Mouse (Mus musculus): Measurements from ENCODE around the gene Drd2. TPM values are rescaled to one million over a fixed set of nuclear protein-coding genes. Genes with fewer than 3 reads are reported as not detected.

The Drd2 gene
- polyA plus RNA-seq, 1 experiment from 2014 or later, result 1.4 TPM

DNA sequence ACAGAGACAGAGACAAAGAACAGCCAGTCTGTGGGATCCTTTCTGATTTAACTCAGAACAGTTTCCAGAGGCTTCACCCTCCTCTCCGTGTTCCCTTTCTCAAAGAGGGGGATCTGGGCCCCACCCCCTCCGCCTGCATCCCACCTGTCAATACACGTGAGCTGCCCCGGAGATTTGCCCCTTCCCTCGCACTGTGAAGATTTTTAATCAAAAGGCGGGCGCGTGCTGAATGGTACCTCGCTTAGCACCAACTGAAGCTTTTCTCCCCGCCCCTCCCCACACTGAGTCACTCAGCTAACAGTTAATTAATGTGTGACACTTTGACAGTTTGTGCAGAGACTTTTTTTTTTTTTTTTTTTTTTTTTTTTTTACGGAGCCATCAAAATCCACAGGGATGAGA lies 45.7 kb downstream of the Drd2 start:
- WGBS, result 15% methylated on average over 11 of the region's 11 CpGs
- Histone ChIP-seq H3K4me1 (peaks cover 7% of the 10 kb centered on the region), H3K9me3 (replicated peaks) (no peaks in the 10 kb centered on the region), H3K4me3 (no peak overlapping the region), H3K27me3 (no peaks in the 10 kb centered on the region), H3K4me2 (peak overlapping the region; percentile 24; the same call in 1 of the 2 replicates), H3K36me3 (ENCODE audit: poor library complexity, severe bottlenecking) (no peaks in the 10 kb centered on the region), H3K9ac (no peak overlapping the region), H3K27ac (no peak overlapping the region)
- ATAC-seq, result peak; percentile 48; the same call in 1 of the 2 replicates

DNA sequence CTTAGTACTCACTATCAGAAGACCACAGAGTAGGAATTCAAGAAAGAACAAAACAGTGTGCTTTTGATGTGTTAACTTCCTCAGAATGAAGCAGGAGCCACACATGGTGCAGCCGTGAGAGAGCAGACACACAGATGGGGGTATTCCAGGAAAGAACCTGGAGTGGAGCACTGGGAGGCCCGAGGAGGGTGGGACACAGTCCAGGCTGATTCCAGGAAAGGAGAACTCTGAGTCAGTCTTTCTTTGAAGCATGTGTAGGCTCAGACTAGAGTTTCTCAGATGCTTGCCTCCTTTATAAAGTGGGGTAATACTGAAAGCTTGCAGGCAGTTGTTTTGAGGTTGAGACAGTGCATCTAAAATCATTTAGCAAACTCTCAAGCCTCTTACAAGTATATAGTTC lies 51.8 kb downstream of the Drd2 start:
- 59% methylated on average over 2 of the region's 2 CpGs for WGBS
- Histone ChIP-seq H3K27me3 (no peaks in the 10 kb centered on the region), H3K4me2 (no peak overlapping the region), H3K4me1 (no peaks in the 10 kb centered on the region), H3K27ac (no peak overlapping the region), H3K4me3 (no peak overlapping the region), H3K36me3 (ENCODE audit: poor library complexity, severe bottlenecking) (no peaks in the 10 kb centered on the region), H3K9me3 (replicated peaks) (no peaks in the 10 kb centered on the region), H3K9ac (no peak overlapping the region)
- no peak for ATAC-seq

DNA sequence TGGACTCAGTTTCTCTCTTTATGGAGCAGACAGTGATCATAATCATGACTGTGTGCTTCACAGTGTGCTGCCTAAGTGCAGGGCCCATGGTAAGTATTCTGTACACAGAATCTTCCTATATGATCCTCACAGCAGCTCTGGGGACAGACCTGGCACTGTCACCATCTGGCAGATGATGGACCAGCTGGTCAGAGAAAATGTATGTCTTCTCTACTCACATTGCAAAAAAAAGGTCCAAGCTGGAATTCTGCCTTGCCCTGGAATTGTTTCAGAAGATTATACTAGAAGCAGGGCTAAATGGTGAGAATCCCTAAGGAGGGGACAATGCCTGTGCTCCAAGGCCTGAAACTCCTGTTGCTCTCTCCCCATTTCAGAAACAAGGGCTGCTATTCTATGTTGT lies 55.6 kb downstream of the Drd2 start:
- Histone ChIP-seq H3K4me1 (no peaks in the 10 kb centered on the region), H3K4me3 (no peak overlapping the region), H3K27me3 (no peaks in the 10 kb centered on the region), H3K9me3 (replicated peaks) (no peaks in the 10 kb centered on the region), H3K9ac (no peak overlapping the region), H3K4me2 (no peak overlapping the region), H3K27ac (no peak overlapping the region), H3K36me3 (ENCODE audit: poor library complexity, severe bottlenecking) (no peaks in the 10 kb centered on the region)
- ATAC-seq, result no peak

DNA sequence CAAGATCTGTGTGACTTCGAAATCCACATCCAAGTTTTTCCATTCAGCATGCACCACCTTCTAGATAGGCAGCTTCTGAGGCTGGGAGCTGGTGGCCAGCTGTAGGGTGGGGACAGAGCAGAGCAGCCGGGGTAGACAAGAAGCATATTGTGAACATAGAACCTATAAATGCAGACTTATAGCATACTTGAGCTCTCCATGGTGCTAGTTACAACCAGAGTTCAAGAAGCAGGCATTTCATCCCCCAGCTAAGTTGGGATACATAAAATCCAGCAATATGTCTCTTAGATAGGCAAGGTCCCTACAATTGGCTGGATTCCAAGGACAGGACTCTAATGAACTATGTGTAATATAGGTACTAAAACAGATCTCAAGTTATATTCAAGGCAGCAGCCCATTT lies 63.3 kb downstream of the Drd2 start:
- no peaks in the 10 kb centered on the region for H3K4me1 ChIP-seq
- no peaks in the 10 kb centered on the region for H3K36me3 ChIP-seq (ENCODE audit: poor library complexity, severe bottlenecking)
- H3K9ac ChIP-seq, result no peak overlapping the region
- no peaks in the 10 kb centered on the region for H3K27me3 ChIP-seq
- H3K4me2 ChIP-seq, result no peak overlapping the region
- H3K9me3 ChIP-seq (replicated peaks), result no peaks in the 10 kb centered on the region
- H3K27ac ChIP-seq, result no peak overlapping the region
- no peak overlapping the region for H3K4me3 ChIP-seq
- ATAC-seq, result no peak
- 80% methylated on average over 2 of the region's 2 CpGs for WGBS

DNA sequence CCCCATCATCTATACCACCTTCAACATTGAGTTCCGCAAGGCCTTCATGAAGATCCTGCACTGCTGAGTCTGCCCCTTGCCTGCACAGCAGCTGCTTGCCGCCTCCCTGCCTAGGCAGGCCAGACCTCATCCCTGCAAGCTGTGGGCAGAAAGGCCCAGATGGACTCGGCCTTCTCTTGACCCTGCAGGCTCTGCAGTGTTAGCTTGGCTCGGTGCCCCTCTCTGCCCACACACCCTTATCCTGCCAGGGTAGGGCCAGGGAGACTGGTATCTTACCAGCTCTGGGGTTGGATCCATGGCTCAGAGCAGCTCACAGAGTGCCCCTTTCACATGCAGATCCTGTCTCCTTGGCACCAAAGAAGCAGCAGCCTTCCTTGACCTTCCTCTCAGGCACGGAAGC lies 66.6 kb downstream of the Drd2 start:
- H3K27me3 ChIP-seq, result no peaks in the 10 kb centered on the region
- H3K9ac ChIP-seq, result no peak overlapping the region
- peaks cover 4% of the 10 kb centered on the region; the same call in 1 of the 2 replicates for H3K4me1 ChIP-seq
- no peaks in the 10 kb centered on the region for H3K36me3 ChIP-seq (ENCODE audit: poor library complexity, severe bottlenecking)
- no peaks in the 10 kb centered on the region for H3K9me3 ChIP-seq (replicated peaks)
- no peak for ATAC-seq
- WGBS, result 92% methylated on average over 5 of the region's 5 CpGs
- no peak overlapping the region for H3K4me3 ChIP-seq
- H3K4me2 ChIP-seq, result no peak overlapping the region
- H3K27ac ChIP-seq, result no peak overlapping the region

DNA sequence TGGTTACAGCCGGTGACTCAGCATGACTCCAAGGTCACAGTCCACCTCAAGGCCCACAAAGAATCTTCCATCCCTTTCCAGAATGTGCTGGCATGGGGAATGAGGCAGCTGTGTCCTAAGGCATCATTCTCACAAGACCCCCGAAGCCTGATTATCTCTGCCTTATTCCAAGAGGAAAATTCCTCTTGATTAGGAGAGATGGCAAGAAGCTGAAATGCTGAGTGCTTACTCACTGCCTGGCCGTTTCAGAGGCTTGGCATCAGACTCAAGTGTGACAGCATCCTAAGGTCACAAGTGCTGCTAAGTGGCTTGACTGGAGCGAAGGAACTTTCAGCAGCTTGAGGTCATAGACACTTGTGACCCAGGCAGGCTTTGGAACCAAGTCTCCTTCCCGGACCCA lies 70.2 kb downstream of the Drd2 start:
- no peak overlapping the region for H3K27ac ChIP-seq
- peaks cover 4% of the 10 kb centered on the region; the same call in 1 of the 2 replicates for H3K4me1 ChIP-seq
- no peaks in the 10 kb centered on the region for H3K9me3 ChIP-seq (replicated peaks)
- no peak overlapping the region for H3K4me2 ChIP-seq
- H3K36me3 ChIP-seq (ENCODE audit: poor library complexity, severe bottlenecking), result no peaks in the 10 kb centered on the region
- H3K27me3 ChIP-seq, result no peaks in the 10 kb centered on the region
- H3K4me3 ChIP-seq, result no peak overlapping the region
- 88% methylated on average over 5 of the region's 5 CpGs for WGBS
- ATAC-seq, result no peak
- no peak overlapping the region for H3K9ac ChIP-seq

DNA sequence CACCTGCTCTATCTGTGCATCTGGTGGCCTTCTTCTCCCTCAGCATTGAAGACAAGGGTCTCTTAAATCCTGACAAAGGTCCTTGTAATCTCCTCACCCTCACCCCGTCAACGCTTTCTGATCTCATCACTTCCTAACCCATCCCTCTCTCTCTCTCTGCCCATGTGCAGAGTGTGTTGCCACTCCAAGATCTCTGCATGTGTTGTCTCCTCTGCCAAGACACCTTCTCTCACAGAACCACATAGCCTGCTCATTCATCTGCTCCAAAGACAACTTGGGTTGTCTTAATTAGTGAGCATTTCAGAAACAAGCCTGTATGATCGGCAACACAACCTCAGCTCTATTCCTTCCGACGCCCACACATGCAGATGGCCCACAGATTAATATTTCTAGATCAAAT lies 83.4 kb downstream of the Drd2 start:
- Histone ChIP-seq H3K9ac (no peak overlapping the region), H3K4me3 (no peak overlapping the region), H3K36me3 (ENCODE audit: poor library complexity, severe bottlenecking) (no peaks in the 10 kb centered on the region), H3K9me3 (replicated peaks) (no peaks in the 10 kb centered on the region), H3K27ac (no peak overlapping the region), H3K4me2 (no peak overlapping the region), H3K4me1 (peaks cover 9% of the 10 kb centered on the region; the same call in 1 of the 2 replicates), H3K27me3 (no peaks in the 10 kb centered on the region)
- ATAC-seq, result no peak
- WGBS, result 95% methylated on average over 5 of the region's 5 CpGs

DNA sequence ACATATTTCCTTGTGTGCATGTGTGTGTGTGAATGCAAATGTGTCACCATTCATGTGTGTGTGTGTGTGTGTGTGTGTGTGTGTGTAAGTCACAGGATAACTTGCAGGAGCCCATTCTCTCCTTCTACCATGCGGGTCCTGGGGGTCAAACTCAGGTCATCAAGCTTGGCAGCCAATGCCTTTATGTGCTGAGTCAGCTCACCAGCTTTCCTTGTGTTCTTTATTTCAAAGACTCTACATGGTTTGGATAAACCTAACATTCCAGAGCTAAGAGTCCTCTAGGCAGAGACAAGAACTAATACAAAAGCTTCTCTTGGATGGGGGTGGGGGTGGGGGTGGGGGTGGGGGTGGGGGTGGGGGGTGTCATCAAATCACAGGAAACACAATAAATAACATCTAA lies 85.2 kb downstream of the Drd2 start:
- 57% methylated on average over 1 of the region's 1 CpGs for WGBS
- Histone ChIP-seq H3K36me3 (ENCODE audit: poor library complexity, severe bottlenecking) (no peaks in the 10 kb centered on the region), H3K27ac (no peak overlapping the region), H3K4me3 (no peak overlapping the region), H3K27me3 (no peaks in the 10 kb centered on the region), H3K9me3 (replicated peaks) (no peaks in the 10 kb centered on the region), H3K9ac (no peak overlapping the region), H3K4me2 (no peak overlapping the region), H3K4me1 (peaks cover 9% of the 10 kb centered on the region; the same call in 1 of the 2 replicates)
- no peak for ATAC-seq

DNA sequence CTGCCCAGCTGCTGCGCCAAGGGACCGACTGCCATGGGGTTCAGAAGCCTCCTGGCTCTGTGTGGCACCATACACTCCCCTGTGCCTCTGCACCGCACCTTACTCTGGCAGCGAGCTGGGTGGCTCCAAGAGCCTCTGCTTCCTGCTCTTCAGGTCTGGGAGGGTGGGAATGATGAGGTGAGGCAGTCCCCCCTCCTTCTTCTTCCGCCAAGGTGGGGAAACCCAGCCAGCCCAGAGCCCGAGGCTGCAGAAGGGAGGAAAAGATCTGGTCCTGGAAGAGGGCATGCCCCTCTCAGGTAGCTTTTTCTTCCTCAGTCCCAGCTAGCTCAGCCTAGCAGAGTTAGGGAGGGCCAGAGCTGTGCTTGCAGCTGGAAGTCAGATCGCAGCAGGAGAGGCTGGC lies 86.5 kb downstream of the Drd2 start, which contains the start of gene Ankk1:
Gene Ankk1, minus strand, starts transcription at position 101 of the 400 bp plus-strand sequence.
- Histone ChIP-seq H3K9ac (no peak within 1 kb of the TSS), H3K27me3 (no peaks in the 10 kb centered on the region), H3K36me3 (ENCODE audit: poor library complexity, severe bottlenecking) (no peaks in the 10 kb centered on the region), H3K4me1 (peaks cover 9% of the 10 kb centered on the region; the same call in 1 of the 2 replicates), H3K9me3 (replicated peaks) (no peaks in the 10 kb centered on the region), H3K4me2 (no peak within 1 kb of the TSS), H3K4me3 (no peak within 1 kb of the TSS), H3K27ac (no peak within 1 kb of the TSS)
- WGBS, result 90% methylated on average over 7 of the region's 7 CpGs
- ATAC-seq, result no peak

DNA sequence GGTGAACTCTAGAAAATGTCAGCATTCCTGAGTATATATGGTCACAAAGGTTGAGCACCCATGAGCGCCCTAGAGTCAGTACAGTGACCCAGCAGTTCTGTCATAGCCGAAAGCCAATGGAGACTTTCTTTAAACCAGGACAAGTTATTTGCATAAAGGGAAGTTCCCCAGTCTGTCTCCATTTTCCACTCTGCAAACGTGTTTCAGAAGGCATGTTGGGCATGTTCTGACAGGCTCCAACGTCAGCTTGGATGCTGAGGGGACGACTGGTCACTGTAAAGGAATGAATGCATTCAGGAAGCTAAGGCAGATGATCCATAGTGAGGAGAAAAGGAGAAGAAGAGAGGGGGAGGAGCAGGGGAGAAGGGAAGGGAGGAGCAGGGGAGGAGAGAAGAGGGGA lies 87.1 kb downstream of the Drd2 start:
- Histone ChIP-seq H3K36me3 (ENCODE audit: poor library complexity, severe bottlenecking) (no peaks in the 10 kb centered on the region), H3K27me3 (no peaks in the 10 kb centered on the region), H3K9ac (no peak overlapping the region), H3K4me1 (peaks cover 5% of the 10 kb centered on the region; the same call in 1 of the 2 replicates), H3K9me3 (replicated peaks) (no peaks in the 10 kb centered on the region), H3K4me2 (no peak overlapping the region), H3K4me3 (no peak overlapping the region), H3K27ac (no peak overlapping the region)
- ATAC-seq, result no peak
- 76% methylated on average over 5 of the region's 5 CpGs for WGBS

DNA sequence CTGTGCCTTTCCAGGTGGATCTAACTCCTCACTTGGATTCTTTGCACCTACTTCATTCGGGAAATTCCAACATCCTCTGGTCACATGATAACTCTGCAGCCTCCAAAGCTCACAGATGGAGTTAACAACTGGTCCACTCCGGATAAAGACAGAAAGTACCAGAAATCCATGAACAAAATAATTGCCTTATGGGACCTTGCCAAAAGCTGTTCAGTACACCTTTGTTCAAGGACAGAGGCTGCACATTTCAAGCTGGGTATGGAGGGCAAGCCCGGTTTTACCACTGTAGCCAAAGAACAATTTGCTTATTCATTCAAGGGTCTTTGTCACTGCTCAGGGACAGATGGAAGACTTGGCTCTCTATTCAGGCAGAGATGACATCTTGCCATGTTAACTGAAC lies 102.2 kb downstream of the Drd2 start:
- H3K27ac ChIP-seq, result no peak overlapping the region; the same call in 1 of the 2 replicates
- H3K27me3 ChIP-seq, result no peaks in the 10 kb centered on the region
- H3K9ac ChIP-seq, result no peak overlapping the region
- H3K4me2 ChIP-seq, result no peak overlapping the region
- peaks cover 8% of the 10 kb centered on the region for H3K4me1 ChIP-seq
- no peaks in the 10 kb centered on the region for H3K9me3 ChIP-seq (replicated peaks)
- no peaks in the 10 kb centered on the region for H3K36me3 ChIP-seq (ENCODE audit: poor library complexity, severe bottlenecking)
- ATAC-seq, result no peak
- no peak overlapping the region for H3K4me3 ChIP-seq
- WGBS, result 53% methylated on average over 3 of the region's 3 CpGs

DNA sequence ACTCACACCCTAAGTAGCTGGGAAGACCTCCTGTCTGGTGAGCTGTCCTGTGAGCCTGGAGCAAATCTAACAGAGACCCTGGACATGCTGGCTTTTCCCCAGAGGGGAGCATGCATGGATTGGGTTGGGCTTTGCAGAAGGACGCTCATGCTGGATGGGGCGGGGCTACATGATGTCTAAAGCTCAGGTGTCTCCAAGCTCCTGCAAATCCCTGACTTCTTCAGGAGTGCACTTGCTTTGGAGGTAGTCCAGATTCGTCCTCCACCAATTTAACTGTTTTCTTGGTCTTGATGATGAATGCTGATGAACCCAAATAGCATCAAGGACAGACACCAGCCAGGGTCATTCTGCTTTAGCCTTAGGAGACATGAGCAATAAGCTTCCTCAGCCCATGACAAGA lies 110.1 kb downstream of the Drd2 start:
- no peaks in the 10 kb centered on the region for H3K36me3 ChIP-seq (ENCODE audit: poor library complexity, severe bottlenecking)
- no peak overlapping the region for H3K4me2 ChIP-seq
- WGBS, result 82% methylated on average over 3 of the region's 3 CpGs
- no peaks in the 10 kb centered on the region for H3K4me1 ChIP-seq
- H3K27me3 ChIP-seq, result no peaks in the 10 kb centered on the region
- no peak overlapping the region for H3K4me3 ChIP-seq
- no peak overlapping the region for H3K9ac ChIP-seq
- ATAC-seq, result no peak
- H3K9me3 ChIP-seq (replicated peaks), result 0 out of 2 replicates have a peak, but pooled peaks cover 6% of the 10 kb centered on the region
- no peak overlapping the region for H3K27ac ChIP-seq

DNA sequence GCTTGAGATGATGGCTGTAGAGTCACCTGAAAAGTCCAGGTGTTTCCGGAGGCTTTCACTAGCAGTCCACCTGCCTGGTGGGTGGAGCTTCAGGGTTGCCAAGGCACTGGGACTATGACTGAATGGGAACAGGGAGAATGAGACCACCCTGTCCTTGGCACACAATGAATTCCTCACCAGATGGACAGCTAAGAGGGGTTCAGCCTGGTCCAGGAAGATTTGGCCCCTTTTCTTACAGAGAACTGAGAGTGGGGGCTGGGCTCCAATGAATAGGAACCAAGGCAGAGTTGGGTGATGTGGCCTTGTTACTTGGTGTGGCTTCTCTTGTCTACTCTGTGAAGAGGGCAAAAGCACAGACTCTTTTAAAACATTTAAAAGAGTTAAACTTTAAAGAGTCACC lies 112.0 kb downstream of the Drd2 start:
- Histone ChIP-seq H3K27ac (no peak overlapping the region), H3K4me2 (no peak overlapping the region), H3K36me3 (ENCODE audit: poor library complexity, severe bottlenecking) (no peaks in the 10 kb centered on the region), H3K9me3 (replicated peaks) (0 out of 2 replicates have a peak, but pooled peaks cover 6% of the 10 kb centered on the region), H3K4me3 (no peak overlapping the region), H3K27me3 (no peaks in the 10 kb centered on the region), H3K4me1 (no peaks in the 10 kb centered on the region), H3K9ac (no peak overlapping the region)
- no peak for ATAC-seq
- 94% methylated on average over 1 of the region's 1 CpGs for WGBS
